Mouse (Mus musculus) liver, embryonic 14 days (tissue): Measurements from ENCODE around the gene Tmem200c. TPM values are rescaled to one million over a fixed set of nuclear protein-coding genes. Genes with fewer than 3 reads are reported as not detected.

Experiments
- polyA plus RNA-seq: library from polyadenylated mRNA; depleted of rRNA; stranded (reverse); fragments of >200 nt; gene quantifications from 2 replicates; pipeline ENCODE4 v1.2.3, GENCODE M21; 2012; rRNA removed

Tmem200c gene
- 0.02 TPM in 1 of 2 replicates, not detected in the other for polyA plus RNA-seq

GRCm38 (mm10) chr17:68826323-68826722 lies at the start of gene Tmem200c:
TSS of gene Tmem200c (plus strand) at chr17:68826623.

Other genes with a start within 250 kb of the Tmem200c start
- gene Epb41l3, start 249.1 kb downstream of the Tmem200c start, polyA plus RNA-seq = 3.5 and 4.2 TPM in 2 replicates